Mouse (Mus musculus) frontal cortex, postnatal 25 days (tissue): ENCODE measurements around the gene Exoc3l4.

Experiments
- DNase-seq, 2 experiments: peaks; one replicate each; pipeline ENCODE4 v3.0.0; 2022; ENCODE audit warnings: low spot score in 2 of 2

Gene Exoc3l4

DNA sequence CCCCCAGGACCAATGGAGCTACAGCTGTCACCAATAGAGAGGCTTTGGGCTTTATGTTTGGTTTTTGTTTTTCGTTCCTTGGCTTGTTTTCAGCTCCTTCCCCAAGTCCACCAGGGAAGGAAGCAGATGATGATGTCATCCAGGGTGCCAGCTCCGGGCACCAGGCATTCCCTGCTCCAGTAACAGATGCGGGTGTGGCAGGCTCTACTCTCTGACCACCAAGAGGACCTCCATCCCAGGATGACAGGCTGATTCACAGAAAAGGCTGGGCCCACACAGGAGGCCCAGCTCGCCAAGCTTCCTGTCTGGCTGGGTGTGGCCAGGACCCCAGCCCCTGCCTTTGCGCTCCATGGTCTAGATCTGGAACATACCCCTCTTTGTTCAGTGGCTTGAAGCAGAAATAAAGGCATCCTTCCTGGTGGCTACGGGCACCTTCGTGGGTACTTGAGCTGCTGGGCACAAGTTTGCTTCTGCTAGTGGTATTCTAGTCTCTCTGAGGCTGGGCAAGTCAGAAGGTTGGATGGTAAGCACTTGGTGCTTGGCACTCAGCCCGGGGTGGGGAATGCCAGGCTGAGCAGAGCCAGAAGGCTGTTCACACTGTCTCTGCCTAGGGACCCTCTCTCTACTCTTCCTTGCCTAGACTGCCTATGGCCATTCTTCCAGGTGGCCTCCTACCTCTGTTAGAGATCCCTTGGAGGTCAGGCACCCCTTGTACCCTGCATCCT is 5.0 kb upstream of the Exoc3l4 start:
- DNase-seq, result no peak

DNA sequence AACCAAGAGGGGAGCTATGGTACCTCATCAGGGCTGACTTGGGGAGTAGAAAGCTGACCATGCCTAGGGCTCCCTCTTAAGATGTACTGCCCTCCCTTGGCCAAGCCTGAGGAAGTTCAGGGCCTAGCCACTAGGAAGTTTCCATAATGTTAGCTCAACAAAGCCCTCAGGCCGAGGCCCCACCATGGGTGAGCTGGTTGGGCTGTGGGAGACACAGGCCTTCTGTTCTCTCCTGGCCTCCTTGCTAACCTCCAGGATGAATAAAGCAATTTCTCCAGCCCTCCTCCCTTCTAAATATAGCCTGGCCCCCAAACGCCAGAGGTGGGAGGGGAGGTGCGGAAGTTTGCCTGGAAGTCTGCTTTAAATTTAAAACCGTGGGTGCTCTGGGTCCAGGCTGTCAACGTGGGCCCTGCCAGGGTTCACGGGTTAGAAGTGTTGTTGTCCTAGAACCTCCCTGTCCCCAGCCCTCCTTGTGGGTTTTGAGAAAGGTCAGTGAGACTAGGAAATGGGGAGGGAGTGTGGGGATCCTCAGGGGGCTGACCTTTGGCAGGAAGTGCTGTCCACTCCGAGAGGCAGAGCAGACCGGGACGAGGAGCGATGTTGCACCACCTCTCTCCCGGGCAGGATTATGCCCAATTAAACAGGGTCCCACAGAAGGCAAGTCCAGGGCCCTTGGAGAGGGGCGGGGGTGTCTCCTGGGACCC is 4.1 kb upstream of the Exoc3l4 start:
- DNase-seq, result no peak

DNA sequence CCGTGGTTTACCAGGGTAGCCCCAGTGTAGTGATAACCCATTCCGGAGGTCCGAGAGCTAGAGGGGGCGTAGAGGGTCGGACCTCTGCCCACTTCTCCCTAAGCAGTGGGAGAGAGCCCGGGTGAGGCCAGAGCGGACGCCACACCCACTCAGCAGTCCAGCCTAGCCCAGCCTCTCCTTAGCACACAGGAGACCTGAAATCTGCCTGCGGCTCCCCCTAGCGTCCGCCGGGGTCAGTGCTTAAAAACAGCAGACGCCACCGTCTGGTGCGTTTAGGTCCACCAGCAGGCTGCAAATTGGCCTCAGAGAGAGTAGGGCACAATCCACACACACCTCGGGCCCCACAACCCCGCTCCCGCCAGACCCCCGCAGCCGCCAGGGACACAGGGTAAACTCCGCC is 3.5 kb upstream of the Exoc3l4 start:
- DNase-seq, result peak; percentile 79

DNA sequence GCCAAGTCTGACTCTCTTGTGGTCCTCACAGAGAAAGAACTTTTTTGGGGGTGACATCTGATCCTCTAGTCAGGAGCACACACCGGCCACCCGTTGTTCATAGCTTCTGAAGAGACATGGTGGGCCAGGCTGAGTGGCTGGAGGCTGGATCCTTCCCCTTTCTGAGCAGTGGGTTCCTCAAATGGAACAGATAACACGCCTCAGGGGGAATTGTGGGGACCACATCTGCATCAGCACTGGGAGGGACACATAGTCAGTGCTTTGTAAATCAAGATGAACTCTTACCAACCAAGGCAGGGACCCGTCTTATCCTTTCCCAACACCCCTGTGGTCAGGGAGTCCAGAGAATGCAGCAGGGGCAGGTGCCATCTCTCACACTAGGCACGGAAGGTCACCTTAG is 3.1 kb downstream of the Exoc3l4 start:
- DNase-seq, result no peak

DNA sequence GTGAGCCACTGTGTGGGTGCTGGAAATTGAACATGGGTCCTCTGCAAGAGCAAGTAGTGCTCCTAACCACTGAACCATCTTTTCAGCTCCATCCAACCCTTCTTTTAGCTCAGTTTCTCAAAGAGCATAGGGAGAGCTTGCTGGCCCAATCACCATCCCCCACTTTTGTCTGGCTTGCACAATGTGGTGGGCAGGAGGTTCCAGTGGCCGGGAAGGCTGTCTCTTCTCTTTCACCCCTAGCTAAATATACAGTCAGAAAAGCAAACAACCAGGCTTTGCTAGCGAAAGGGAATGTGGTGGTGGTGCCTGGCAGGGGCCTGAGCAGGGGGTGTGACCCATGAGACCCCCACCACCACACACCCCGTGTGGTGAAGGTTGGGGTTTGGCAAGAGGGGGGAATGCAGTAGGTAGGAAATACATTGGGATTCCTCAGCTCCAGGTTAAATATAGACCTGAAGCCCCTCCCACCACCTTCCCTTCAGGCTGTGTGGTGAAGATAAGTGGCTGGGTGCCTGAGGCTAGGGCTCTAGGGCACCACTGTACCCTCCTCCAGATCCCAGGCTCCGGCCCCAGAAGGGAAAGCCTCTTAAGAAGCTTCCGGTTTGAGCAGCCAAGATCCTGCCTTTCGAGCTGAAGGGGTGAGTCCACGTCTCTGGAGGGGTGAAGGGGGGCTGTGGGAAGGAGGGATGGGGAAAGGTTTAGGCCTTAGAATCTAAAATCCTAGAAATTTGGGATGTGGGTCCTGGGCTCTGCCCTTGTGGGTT is 4.3 kb downstream of the Exoc3l4 start:
- DNase-seq, result no peak

DNA sequence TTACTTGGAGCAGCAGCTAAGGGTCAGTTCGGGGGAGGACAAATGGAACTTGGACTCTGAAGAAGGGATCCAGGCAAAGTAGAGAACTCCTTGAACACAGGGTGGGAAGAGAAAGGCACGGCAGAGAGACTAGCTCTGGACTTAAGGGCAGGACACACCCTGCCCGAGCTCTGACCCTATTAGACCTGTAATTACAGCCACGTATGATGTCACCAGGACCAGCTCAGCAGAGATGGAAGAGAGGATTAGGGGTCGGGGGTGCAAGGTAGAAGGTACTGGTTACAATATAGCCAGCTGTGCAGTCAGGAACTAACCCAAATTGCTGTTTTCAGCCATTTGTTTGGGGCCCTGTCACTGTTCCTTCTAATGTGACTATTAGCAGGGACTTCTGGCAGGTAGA is 6.0 kb downstream of the Exoc3l4 start:
- no peak for DNase-seq

DNA sequence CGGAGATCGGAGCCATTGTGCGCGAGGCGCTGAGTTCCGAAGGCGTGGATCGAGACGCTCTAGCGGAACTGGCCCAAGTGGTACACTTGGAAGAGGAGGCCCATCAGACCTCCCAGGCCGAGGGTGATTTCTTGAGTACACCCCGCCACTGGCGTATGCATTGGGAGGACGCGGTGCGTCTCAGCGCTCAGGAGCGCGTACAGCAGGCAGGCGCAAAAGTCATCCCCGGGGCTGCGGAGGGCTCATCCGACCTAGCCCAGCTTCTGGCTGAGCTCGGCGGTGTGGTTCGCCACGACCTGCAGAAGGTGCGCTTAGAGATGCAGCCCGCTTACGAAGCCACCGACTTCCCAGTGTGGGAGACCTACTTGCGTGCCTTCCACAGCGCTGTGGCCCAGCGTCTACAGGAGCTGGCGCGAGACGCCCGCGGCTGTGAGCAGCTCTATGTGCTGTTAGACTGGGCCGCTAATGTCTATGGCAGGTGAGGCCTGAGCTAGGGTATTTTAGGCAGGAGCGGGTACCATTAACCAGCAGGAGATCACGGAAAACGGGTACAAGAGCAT is 6.8 kb downstream of the Exoc3l4 start:
- no peak for DNase-seq

DNA sequence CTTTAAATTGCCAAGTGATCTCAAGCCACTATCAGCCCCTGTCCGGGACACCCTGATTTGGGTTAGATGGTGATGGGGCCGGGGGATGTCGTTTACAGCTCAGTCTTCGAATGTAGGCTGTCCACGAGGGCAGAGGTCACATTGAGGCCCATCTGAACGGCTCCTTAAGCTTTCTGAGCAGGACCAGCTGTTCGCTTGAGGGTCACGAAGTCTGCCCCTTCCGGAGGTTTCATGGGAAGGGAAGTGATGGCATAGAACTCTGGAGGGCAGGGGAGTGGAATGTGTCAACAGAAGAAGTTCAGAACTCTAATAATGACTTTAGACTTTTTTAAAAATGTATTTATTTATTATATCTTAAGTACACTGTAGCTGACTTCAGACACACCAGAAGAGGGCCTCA is 7.7 kb downstream of the Exoc3l4 start:
- no peak for DNase-seq

DNA sequence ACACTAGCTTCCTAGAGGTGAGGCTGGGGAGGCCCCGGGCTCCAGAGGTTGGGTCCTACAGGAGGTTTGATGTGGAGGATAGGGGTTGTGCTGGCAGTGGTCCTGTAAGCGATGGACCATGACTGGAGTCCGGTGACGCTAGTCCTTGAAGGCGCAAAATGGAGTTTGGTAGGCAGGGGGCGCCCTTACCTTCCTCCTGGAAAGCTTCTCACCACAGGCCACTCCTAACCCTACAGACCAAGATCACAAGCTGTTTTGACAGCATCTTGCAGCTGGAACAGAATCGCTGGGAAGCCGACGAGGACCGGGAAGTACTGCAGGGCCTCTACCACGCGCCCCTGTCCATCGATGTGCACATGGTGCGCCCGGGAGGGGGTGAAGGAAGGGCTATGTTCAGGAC is 8.4 kb downstream of the Exoc3l4 start:
- peak; percentile 82 to 84 for DNase-seq

DNA sequence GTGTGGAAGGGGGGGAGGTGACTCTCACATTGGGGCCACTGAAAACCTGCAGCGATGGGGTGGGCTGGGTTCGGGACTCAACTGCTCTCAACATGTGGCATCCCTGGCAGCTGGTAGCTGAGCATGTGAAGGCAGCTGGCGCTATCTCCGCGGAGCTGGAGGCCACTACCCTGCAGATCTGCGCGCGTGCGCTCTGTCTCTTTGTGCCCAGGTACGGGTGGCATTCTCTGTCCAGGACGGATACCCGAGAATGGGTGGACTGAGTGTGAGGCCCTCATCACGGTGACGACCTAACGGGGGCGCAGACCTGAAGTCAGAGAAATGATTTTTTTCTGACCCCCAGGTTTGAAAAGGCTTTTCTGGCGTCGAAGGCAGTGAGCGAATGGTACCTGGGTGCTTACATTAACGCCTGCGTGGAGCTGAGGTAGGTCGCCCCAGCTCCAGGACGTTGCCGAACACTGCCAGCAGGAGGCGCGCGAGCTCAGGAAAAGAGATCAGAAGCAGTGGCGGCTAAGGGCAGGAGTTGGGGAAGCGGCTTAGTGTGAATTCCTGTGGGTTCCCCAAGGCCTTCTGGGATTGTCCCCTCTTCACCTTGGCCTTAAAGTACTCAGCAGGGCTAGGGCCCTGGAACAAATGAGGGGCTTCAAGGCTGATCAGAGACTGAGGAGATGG is 9.1 kb downstream of the Exoc3l4 start:
- peak; percentile 93 to 96 for DNase-seq

DNA sequence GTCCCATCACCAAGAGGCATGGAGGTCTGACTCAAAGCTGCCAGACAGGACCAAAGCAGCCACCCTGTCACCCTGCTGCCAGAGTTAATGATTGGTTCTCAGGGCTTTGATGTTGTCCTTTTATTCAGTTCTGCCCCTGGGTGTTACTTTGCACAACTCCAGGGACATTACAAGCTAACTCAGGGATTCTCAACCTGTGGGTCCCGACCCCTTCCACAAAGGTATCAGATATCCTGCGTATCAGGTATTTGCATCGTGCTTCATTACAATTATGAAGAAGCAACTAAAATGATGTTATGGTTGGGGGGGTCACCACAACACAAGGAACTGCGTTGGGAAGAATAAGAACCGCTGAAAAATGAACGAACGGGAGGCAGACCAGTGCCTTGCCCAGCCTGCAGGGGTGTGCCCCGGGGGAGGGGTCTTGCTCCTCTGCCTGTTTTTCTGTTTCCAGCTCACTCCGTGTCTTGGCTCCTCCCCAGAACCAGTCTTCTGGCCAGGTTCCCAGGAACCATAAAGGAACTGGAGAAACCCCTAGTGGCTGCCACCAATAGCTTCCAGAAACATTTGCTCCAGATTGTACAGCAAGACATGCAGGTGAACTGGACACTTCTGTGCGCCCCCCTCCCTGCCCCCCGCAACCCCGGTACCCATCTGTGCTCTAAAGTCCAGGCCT is 10.8 kb downstream of the Exoc3l4 start:
- DNase-seq, result no peak

DNA sequence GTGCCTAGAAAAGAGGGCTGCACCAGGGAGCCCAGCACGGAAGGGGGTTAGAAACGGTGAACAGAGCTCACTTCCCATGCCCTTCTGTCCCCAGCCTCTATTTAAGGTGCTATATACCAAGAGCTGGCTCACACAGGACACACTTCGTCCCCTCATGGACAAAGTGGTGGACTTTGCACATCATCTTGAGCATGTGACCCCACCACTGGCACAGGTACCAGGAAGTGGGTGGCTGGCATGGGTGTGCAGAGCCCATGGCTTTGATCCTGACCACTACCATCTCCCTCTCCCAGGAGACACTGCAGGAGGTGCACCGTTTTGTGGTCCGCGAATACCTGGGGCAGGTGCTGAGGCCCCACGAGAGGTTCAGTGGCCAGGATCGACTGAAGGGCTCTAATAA is 11.5 kb downstream of the Exoc3l4 start:
- no peak for DNase-seq

DNA sequence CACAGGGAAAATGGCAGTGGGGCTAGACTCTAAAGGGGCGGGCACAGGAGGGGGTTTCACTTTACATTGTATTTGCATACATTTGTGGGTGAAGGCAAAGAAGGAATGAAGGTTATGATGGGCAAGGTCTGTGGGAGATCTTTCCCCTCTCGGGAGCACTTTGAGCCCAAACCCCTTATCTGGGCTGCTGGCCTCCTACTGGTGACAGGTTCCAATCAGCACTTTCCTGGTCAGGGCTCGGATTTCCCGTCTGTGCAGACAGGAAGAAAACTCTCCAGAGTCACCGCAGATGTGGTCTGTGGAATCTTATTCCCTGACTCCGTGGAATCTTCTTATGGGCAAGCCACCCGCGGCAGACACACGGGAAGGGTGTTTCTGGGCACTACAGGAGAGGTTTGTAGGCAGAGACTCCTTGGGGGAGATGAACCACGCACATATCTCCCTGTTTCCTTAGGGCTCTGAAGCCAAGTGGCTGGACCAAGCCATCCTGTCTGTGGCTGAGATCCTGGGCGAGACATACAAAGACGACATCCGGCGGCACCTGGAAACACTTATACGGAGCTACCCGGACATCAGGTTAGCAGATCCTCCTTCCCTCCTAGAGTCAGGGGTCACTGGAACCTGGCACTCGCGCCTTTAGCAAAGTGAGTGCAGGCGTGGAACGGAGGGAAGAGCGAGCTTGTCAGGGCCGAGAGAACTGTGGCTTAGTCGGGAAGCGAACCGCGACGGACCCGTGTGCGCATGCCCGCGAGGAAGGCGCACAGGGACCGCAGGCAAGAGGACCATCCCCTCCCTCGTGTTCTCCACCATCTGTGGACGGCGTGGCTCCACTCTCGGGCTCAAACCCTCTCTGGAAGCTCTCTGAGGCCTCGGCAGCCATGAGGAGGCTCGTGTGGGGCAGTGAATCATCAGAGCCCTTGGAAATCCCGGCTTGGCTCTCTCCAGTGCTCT is 12.4 kb downstream of the Exoc3l4 start:
- DNase-seq, result no peak

DNA sequence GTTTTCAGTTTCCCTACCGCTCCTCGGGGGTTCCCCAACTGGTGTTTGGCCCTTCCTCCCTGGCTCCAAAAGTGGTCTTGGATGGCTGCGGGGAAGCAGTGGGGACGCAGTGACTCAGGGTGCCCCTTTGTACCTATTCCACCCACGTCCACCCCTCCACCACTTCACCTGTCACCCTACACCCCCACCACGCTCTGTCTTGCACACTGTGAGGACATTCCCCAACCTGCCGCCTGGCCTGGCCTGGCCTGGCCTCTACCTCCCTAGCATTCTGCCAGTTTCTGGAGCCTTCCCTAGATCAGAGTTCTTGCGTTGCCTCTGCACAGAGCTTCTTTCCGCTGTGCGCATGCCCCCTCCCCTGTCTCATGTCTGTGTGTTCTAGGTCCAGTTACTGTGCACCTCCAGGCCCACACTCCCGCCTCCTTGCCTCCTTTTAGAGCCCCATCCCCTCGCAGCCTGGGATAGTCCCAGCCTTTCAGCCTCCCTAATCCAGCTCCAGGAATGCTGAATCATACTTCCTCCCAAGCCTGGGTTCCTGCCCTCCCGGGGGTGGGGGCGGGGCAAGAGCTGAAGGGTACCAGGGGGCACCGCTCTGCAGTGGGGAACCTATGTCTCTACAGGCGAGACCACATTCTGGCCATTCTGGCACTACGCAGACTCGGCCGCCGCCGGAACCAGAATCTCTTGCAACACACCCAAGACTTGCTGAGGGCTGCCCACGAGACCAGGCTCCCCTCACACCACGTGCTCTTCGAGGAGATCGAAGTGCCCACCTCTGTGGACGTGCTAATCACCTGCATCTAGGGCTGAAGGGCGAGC is 13.4 kb downstream of the Exoc3l4 start:
- DNase-seq, result no peak

DNA sequence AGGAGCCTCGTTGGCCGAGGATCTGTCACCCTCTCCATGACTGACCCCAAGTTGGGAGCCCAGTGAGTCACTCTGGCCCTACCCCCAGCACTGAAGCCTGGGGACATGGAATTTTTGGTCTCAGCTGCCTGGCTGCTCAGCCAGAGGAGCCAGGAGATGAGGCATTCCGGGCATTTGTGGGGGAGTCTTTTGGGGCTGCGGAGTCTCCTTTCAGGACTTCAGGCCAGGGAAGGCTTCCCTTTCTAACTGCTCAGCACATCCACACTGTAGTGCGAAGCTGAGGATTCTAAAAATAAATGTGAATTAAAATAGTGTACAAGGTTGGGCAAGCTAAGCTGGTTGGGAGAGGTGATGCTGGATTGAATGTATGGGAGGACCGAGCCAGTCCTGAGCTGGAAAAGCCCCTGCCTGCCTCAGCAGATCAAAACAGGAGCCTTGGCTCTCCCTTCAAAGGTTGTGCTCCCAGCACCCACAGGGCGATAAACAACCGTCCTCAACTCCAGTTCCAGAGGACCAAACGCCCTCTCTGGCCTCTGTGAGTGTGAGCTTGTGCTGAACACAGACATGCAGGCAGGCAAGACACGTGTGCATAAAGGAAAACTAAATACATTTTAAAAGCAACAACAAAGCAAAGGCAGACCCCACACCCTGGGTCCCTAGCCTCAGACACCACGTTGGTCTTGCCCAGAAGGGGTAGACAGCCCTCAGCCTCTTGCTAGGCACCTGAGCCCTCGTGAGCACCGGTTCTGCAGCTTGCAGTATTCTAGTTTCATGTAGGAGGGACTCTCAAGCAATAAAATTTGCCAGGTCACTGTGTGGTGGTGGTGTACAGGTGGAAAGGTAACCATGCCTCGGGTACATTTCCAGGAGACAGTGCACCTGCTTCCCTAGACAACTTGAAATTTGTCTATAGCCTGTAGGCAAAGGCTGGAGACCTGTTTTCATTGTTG is 14.3 kb downstream of the Exoc3l4 start:
- no peak for DNase-seq

DNA sequence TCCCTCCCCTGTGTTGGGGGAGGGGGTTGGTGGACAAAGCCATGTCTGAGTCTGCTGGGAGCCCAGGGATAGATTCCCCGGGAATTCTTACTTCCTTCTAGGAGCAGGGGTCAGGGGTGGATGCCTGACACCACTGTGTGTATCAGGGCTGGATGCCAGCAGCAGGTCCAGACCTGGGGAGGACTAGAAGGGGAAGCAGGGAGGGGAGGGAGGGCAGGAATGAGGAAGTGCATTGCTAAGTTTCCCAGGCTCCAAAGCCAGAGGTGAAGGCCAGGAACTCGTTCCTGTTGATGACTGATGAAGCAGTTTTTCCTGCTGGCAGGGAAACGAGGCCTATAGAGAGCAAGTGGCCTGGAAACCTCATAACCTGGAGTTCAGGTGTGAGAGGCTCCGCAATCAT is 15.3 kb downstream of the Exoc3l4 start:
- DNase-seq, result no peak

DNA sequence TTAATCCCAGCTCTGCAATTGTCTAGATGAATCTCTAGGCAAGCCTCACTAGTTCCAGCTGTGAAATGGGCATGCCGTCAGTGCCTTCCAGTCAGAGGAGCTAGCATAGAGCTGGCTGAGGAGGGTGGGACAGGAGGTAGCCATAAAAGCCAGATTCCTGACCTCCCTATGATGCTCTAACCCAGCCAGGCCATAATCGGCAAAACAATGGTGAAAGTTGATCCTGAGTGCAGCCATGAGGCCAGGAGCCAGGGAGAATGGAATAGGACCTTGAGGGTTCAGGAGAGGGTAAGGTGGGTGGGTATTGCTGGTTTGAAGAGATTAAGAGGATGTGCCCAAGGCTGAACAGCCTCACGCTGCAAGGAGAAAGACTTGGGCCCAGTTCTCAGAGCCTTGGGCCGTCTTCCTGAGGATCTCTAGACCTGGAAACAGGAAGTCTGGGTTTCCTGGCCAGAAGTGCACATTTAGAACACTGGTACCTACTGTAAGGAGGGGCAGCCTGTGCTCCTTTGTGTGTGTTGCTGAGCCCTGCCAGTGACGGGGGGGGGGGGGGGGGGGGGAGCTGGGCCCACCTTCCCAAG is 16.0 kb downstream of the Exoc3l4 start:
- no peak for DNase-seq
